Mouse (Mus musculus) left cerebral cortex, postnatal 10 days (tissue): ENCODE data around the gene Olfr472. TPM values are rescaled to one million over a fixed set of nuclear protein-coding genes. Genes with fewer than 3 reads are reported as not detected.
"Not testable (repeated sequence)": the region's sequence is repeated elsewhere in the genome, so short reads cannot be mapped to it uniquely, and the experiment has no call there.

Experiments used
- DNase-seq, 2 experiments: peaks; one replicate each; pipeline ENCODE4 v3.0.0; 2021 to 2022; ENCODE audit warnings: low spot score in 2 of 2, mixed read lengths in 1 of 2; ENCODE audit errors: extremely low spot score in 1 of 2
- intact Hi-C: fragments of 180-260 bp; cut with DNase I; formaldehyde crosslinking; loops from one replicate; pipeline ENCODE4 v1.15.1; 2025
- total RNA-seq, 2 experiments: library from RNA; stranded (reverse); gene quantifications; 2 replicates each; pipeline ENCODE4 v1.2.3; 2021

Gene Olfr472
- not detected for total RNA-seq

DNA sequence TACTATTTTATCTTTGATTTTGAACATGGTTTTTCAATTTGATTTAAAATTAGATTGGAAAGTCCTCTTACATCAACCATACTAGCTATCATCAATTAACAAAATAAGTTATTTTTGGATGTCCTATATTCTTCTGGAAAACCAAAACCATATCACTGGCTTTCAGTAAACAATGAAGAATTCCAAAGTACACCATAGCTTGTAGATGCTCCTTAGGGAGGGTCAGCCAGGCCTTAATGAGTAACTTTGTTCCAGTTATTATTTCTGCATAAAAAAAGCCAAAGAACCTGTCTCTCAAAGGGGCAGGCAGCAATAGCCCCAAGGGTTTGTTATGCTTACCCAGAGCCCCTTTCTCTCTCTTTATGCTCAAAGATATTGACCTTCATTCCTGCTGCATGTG lies at the start of gene Olfr472:
TSS of gene Olfr472 (plus strand) at position 301 of the 400 bp plus-strand sequence.
- intact Hi-C loops: no loop called here
- no peak for DNase-seq

DNA sequence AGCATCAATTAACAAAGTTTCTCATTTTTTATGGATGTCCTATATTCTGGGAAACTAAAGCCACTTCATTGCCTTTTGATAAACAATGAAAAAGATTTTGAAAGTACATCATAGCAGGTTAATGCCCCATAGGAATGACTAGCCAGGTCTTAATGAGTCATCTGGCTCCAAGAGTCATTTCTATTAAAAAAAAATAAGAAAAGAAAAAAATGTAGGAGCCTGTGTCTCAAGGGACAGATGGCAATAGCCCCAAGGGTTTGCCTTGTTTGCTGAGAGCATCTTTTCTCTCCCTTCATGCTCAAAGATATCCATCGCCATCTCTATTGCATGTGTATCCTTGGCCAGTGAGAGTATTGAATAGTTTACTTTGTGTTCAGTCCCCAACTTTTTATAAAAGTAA lies 32.4 kb downstream of the Olfr472 start, which contains the start of gene Olfr473:
TSS of gene Olfr473 (plus strand) at position 301 of the 400 bp plus-strand sequence.
- intact Hi-C loops: no loop called here
- no peak for DNase-seq

DNA sequence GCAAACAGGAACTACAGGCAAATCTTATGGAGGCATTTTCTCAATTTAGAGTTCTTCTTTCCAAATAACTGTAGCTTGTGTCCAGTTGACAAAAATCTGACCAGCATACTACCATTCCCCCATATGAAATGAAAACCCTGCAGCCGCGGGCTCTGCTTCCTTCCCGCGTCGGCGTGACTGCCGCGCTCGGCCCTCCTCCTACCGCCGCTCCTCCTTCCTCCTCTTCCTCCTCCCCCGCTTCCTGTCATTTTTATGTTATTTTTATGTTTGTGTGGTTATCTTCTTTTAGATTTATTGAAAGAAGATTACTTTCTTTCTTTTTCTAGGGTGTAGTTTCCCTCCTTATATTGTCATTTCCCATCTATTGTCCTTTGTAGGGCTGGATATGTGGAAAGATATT lies 54.8 kb downstream of the Olfr472 start:
- intact Hi-C loops, DNase-seq: not testable (repeated sequence)

- intact Hi-C loops: no loop called here
These were observed 56.6 kb downstream of the Olfr472 start, which contains the start of gene Olfr474 for GRCm38 (mm10) chr7:107954343-107954742. Gene Olfr474, plus strand, starts transcription at chr7:107954643.

More at GRCm38 (mm10) chr7:107954343-107954742, 56.6 kb downstream of the Olfr472 start, which contains the start of gene Olfr474:
- DNase-seq: no peak

Other genes starting within 250 kb of the Olfr472 start
- not detected for gene Cyb5r2, start 139.9 kb upstream of the Olfr472 start, total RNA-seq
- not detected for gene Ovch2, start 96.7 kb upstream of the Olfr472 start, total RNA-seq
- not detected for gene Olfr467, start 85.6 kb upstream of the Olfr472 start, total RNA-seq
- not detected for gene Olfr469, start 72.4 kb upstream of the Olfr472 start, total RNA-seq
- not detected for gene Olfr470, start 50.4 kb upstream of the Olfr472 start, total RNA-seq
- gene Olfr473, start 32.5 kb downstream of the Olfr472 start, total RNA-seq: not detected
- gene Olfr474, start 56.7 kb downstream of the Olfr472 start, total RNA-seq: not detected
- gene Olfr476, start 66.9 kb downstream of the Olfr472 start, total RNA-seq: not detected
- gene Olfr477, start 88.8 kb downstream of the Olfr472 start, total RNA-seq: not detected
- not detected for gene Olfr478, start 136.1 kb downstream of the Olfr472 start, total RNA-seq
- not detected for gene Olfr479, start 152.8 kb downstream of the Olfr472 start, total RNA-seq
- gene Olfr480, start 169.4 kb downstream of the Olfr472 start, total RNA-seq: not detected
- gene Olfr481, start 182.0 kb downstream of the Olfr472 start, total RNA-seq: not detected
- gene Olfr482, start 199.7 kb downstream of the Olfr472 start, total RNA-seq: 1 to 10 TPM; 1.5 to 1.7 TPM
- not detected for gene Olfr483, start 202.9 kb downstream of the Olfr472 start, total RNA-seq
- not detected for gene Olfr484, start 229.5 kb downstream of the Olfr472 start, total RNA-seq